ENCODE assay signal across 24 mouse cellular contexts in the genomic region with DNA sequence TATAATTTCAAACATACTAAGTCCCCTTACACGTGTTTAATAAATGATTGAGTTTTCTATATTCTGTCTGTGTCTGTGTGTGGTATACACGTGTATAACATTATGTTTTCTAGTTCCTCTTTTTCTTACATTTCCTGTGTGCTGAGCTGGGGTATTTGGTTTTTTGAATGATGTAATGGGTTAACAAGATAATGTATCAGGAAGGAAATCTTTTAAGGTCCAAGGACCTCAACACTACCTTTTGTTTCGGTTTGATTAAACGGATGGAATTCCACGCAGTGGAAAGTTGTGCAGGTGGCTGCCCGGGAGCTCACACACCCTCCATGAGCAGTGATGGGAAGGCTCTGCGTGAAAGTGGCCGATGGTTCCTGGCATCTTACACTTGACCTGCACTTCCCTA. TPM values are rescaled to one million over a fixed set of nuclear protein-coding genes. Genes with fewer than 3 reads are reported as not detected.
A peak's percentile ranks its signal among the peaks of the same experiment; 100 is the strongest.
DNase-seq lines count a peak whose midpoint lies in the region; ATAC-seq and TF ChIP-seq lines count a peak whose summit lies in the region.
"Had no signal": no experiment of that assay in that cellular context is flagged by ENCODE, and none has a peak within 500 bp of the region (broad histone marks: within the 10 kb centered on the region; RNA-seq: fewer than 3 reads in every experiment).

No protein-coding gene starts in this region.

- H3K27me3 ChIP-seq in midbrain, embryonic 14.5 days (ENCODE audit: control insufficient read depth, insufficient read depth, low read length): no peaks in the 10 kb centered on the region
- H3K27me3 ChIP-seq: forebrain, embryonic 15.5 days; hindbrain, embryonic 12.5 days; kidney, embryonic 15.5 days; midbrain, embryonic 13.5 days had no signal

- ATAC-seq in megakaryocyte progenitor cell, adult 5-6 weeks (replicated peaks; ENCODE audit: poor library complexity): peak; percentile 71
- no peak for ATAC-seq in midbrain, embryonic 14.5 days (ENCODE audit: low FRiP score, low TSS enrichment)
- ATAC-seq: forebrain, embryonic 15.5 days; midbrain, embryonic 13.5 days had no signal

- H3K9ac ChIP-seq in midbrain, embryonic 14.5 days (replicated peaks; ENCODE audit: low read length): no peak overlapping the region
- H3K9ac ChIP-seq: forebrain, embryonic 15.5 days; hindbrain, embryonic 12.5 days; kidney, embryonic 15.5 days; midbrain, embryonic 13.5 days had no signal

- H3K4me1 ChIP-seq in bone marrow macrophage, adult 2 months (ENCODE audit: control insufficient read depth, insufficient read depth, low read length): peaks cover 12% of the 10 kb centered on the region
- no peaks in the 10 kb centered on the region for H3K4me1 ChIP-seq in midbrain, embryonic 14.5 days (ENCODE audit: control insufficient read depth, insufficient read depth, low read length)
- H3K4me1 ChIP-seq: hindbrain, embryonic 12.5 days; kidney, embryonic 15.5 days; midbrain, embryonic 13.5 days had no signal

- H3K36me3 ChIP-seq in midbrain, embryonic 14.5 days (ENCODE audit: control insufficient read depth, insufficient read depth, low read length): no peaks in the 10 kb centered on the region
- H3K36me3 ChIP-seq: forebrain, embryonic 15.5 days; hindbrain, embryonic 12.5 days; kidney, embryonic 15.5 days; midbrain, embryonic 13.5 days had no signal

- TF ChIP-seq CTCF in bone marrow macrophage, adult 2 months (IDR thresholded peaks at IDR 0.05; ENCODE audit: low read depth, low read length): no peak

- H3K4me3 ChIP-seq in bone marrow macrophage, adult 2 months (ENCODE audit: insufficient read depth, low read length): peak overlapping the region; percentile 41
- H3K4me3 ChIP-seq in midbrain, embryonic 14.5 days (replicated peaks; ENCODE audit: low read depth, low read length): no peak overlapping the region
- H3K4me3 ChIP-seq: forebrain, embryonic 15.5 days; hindbrain, embryonic 12.5 days; kidney, embryonic 15.5 days; midbrain, embryonic 13.5 days had no signal

- H3K4me2 ChIP-seq in midbrain, embryonic 14.5 days (ENCODE audit: low read length): no peak overlapping the region
- H3K4me2 ChIP-seq: forebrain, embryonic 15.5 days; hindbrain, embryonic 12.5 days; kidney, embryonic 15.5 days; midbrain, embryonic 13.5 days had no signal

- DNase-seq in 416B (ENCODE audit: low read depth): peak; percentile 57
- peak; percentile 36 for DNase-seq in CD4-positive, CD25-positive, alpha-beta regulatory T cell, adult 2 months (ENCODE audit: low read depth, low spot score)
- no peak for DNase-seq in midbrain, embryonic 14.5 days
- DNase-seq in right cerebral cortex, adult 18-20 months: no peak
- no peak for DNase-seq in heart, adult 18-20 months
- DNase-seq: cerebellum, adult 11-12 months; lung, adult 18-20 months; lung, postnatal 36 days; thymus, adult 18-20 months had no signal

- no peaks in the 10 kb centered on the region for H3K9me3 ChIP-seq in midbrain, embryonic 14.5 days (ENCODE audit: control insufficient read depth, low read length)
- H3K9me3 ChIP-seq: forebrain, embryonic 15.5 days; hindbrain, embryonic 12.5 days; kidney, embryonic 15.5 days; midbrain, embryonic 13.5 days had no signal

- H3K27ac ChIP-seq in bone marrow macrophage, adult 2 months (ENCODE audit: insufficient read depth, low read depth, low read length): no peak overlapping the region
- no peak overlapping the region for H3K27ac ChIP-seq in midbrain, embryonic 14.5 days (replicated peaks; ENCODE audit: low read depth, low read length)
- H3K27ac ChIP-seq: forebrain, embryonic 15.5 days; hindbrain, embryonic 12.5 days; kidney, embryonic 15.5 days; midbrain, embryonic 13.5 days had no signal

- no peak for TF ChIP-seq POLR2A in bone marrow macrophage, adult 2 months (IDR thresholded peaks at IDR 0.05; ENCODE audit: borderline replicate concordance, low read depth, low read length)

- 83% methylated on average over 8 of the region's 8 CpGs for WGBS in midbrain, embryonic 14.5 days

RNA-seq across cellular contexts. Expression of gene Bbs12, which starts 31.5 kb away (rescaled TPM):
- 2.4 and 3.0 TPM in 2 replicates for polyA plus RNA-seq in bone marrow macrophage, adult 2 months (2012; ENCODE audit: insufficient read depth, insufficient read length, missing spikeins)
- total RNA-seq in megakaryocyte progenitor cell, adult 5-6 weeks (2015): 3.4 and 6.0 TPM in 2 replicates
- 6.6 TPM in 2 replicates for total RNA-seq in megakaryocyte progenitor cell, adult 5-6 weeks (2017)
- 3.9 and 7.0 TPM in 2 replicates for polyA plus RNA-seq in midbrain, embryonic 14.5 days (2014; fragmentation: Nextera tagmentation; extraction: Ambion mirVana)
- 1 to 10 TPM in 1 of 2 experiments, under 1 TPM in 1; 0.77 to 1.2 TPM for total RNA-seq in heart, adult 18-20 months (2021)

RNA-seq across cellular contexts. Expression of gene Cetn4, which starts 31.6 kb away (rescaled TPM):
- polyA plus RNA-seq in bone marrow macrophage, adult 2 months (2012; ENCODE audit: insufficient read depth, insufficient read length, missing spikeins): 1.6 and 4.4 TPM in 2 replicates
- total RNA-seq in megakaryocyte progenitor cell, adult 5-6 weeks (2015): 3.8 and 5.2 TPM in 2 replicates
- total RNA-seq in megakaryocyte progenitor cell, adult 5-6 weeks (2017): 0.62 and 4.2 TPM in 2 replicates
- 0.86 and 1.8 TPM in 2 replicates for polyA plus RNA-seq in midbrain, embryonic 14.5 days (2014; fragmentation: Nextera tagmentation; extraction: Ambion mirVana)
- under 1 TPM; 0.37 to 0.95 TPM for total RNA-seq in heart, adult 18-20 months (2021)
- polyA plus RNA-seq: liver, adult 2 months had no signal

RNA-seq across cellular contexts. Expression of gene Il21, which starts 48.4 kb away (rescaled TPM):
- not detected in 2 replicates for polyA plus RNA-seq in bone marrow macrophage, adult 2 months (2012; ENCODE audit: insufficient read depth, insufficient read length, missing spikeins)
- total RNA-seq in megakaryocyte progenitor cell, adult 5-6 weeks (2015): not detected in 2 replicates
- total RNA-seq in megakaryocyte progenitor cell, adult 5-6 weeks (2017): not detected in 2 replicates
- polyA plus RNA-seq in midbrain, embryonic 14.5 days (2014; fragmentation: Nextera tagmentation; extraction: Ambion mirVana): not detected in 2 replicates
- not detected for total RNA-seq in heart, adult 18-20 months (2021)
- total RNA-seq: gastrocnemius, adult 18-20 months; heart, adult 8-10 months; liver, adult 2 months had no signal
- polyA plus RNA-seq: brain, embryonic 14.5 days; embryonic facial prominence, embryonic 11.5 days; forebrain, embryonic 15.5 days; heart, embryonic 16.5 days; hindbrain, embryonic 12.5 days; intestine, embryonic 14.5 days; kidney, embryonic 15.5 days; liver, adult 2 months; stomach, embryonic 14.5 days; urinary bladder, adult 2 months had no signal

Comparison
In these comparisons a context has a peak if more than half of its experiments do, and no peak if none do; other contexts are left out.
1. DNase-seq: peak in 416B (single experiment) and CD4-positive, CD25-positive, alpha-beta regulatory T cell, adult 2 months (single experiment); none in midbrain, embryonic 14.5 days (single experiment), right cerebral cortex, adult 18-20 months (single experiment) and heart, adult 18-20 months (0 of 2).